In genomic region chr9:108271941-108272340, GRCm38 (mm10) we compare ENCODE assay signal across 12 mouse cellular contexts. TPM values are rescaled to one million over a fixed set of nuclear protein-coding genes. Genes with fewer than 3 reads are reported as not detected.
A peak's percentile ranks its signal among the peaks of the same experiment; 100 is the strongest.
DNase-seq lines count a peak whose midpoint lies in the region; ATAC-seq lines count a peak whose summit lies in the region.
"Had no signal": no experiment of that assay in that cellular context is flagged by ENCODE, and none has a peak within 500 bp of the region (broad histone marks: within the 10 kb centered on the region; RNA-seq: fewer than 3 reads in every experiment).

No protein-coding gene starts in this region.

- H3K9me3 ChIP-seq in kidney, embryonic 14.5 days (ENCODE audit: control insufficient read depth, low read length): no peaks in the 10 kb centered on the region
- no peaks in the 10 kb centered on the region for H3K9me3 ChIP-seq in embryonic facial prominence, embryonic 14.5 days (ENCODE audit: control insufficient read depth, low read length)
- no peaks in the 10 kb centered on the region for H3K9me3 ChIP-seq in kidney, embryonic 16.5 days (ENCODE audit: low read length)
- no peaks in the 10 kb centered on the region for H3K9me3 ChIP-seq in stomach, embryonic 14.5 days (ENCODE audit: control insufficient read depth, low read depth, low read length)

- H3K4me3 ChIP-seq in kidney, embryonic 14.5 days (ENCODE audit: low read length): no peak overlapping the region
- no peak overlapping the region for H3K4me3 ChIP-seq in embryonic facial prominence, embryonic 14.5 days (ENCODE audit: low read depth, low read length)
- H3K4me3 ChIP-seq in kidney, embryonic 16.5 days (ENCODE audit: low read length): no peak overlapping the region
- no peak overlapping the region for H3K4me3 ChIP-seq in stomach, embryonic 14.5 days (ENCODE audit: low read depth, low read length)

- WGBS in kidney, embryonic 14.5 days: 15% methylated on average over 2 of the region's 2 CpGs
- 14% methylated on average over 2 of the region's 2 CpGs for WGBS in embryonic facial prominence, embryonic 14.5 days
- WGBS in kidney, embryonic 16.5 days: 13% methylated on average over 2 of the region's 2 CpGs
- 12% methylated on average over 2 of the region's 2 CpGs for WGBS in stomach, embryonic 14.5 days

- ATAC-seq in kidney, embryonic 14.5 days (ENCODE audit: low FRiP score, low TSS enrichment): no peak
- no peak for ATAC-seq in embryonic facial prominence, embryonic 14.5 days (ENCODE audit: low read depth)
- ATAC-seq in kidney, embryonic 16.5 days (ENCODE audit: low FRiP score, low TSS enrichment): no peak
- no peak for ATAC-seq in stomach, embryonic 14.5 days (ENCODE audit: insufficient number of reproducible peaks, insufficient read depth, low FRiP score, low read depth)
- ATAC-seq: activated CD4-positive, CD25-positive, alpha-beta regulatory T cell, adult 4 months had no signal

- H3K27ac ChIP-seq in kidney, embryonic 14.5 days (ENCODE audit: low read depth, low read length): no peak overlapping the region
- H3K27ac ChIP-seq in embryonic facial prominence, embryonic 14.5 days (replicated peaks; ENCODE audit: low read depth, low read length): peak overlapping the region; percentile 44; the same call in 1 of the 2 replicates
- H3K27ac ChIP-seq in kidney, embryonic 16.5 days (ENCODE audit: low read length): peak overlapping the region; percentile 46; the same call in 1 of the 2 replicates
- H3K27ac ChIP-seq in stomach, embryonic 14.5 days (ENCODE audit: low read length): peak overlapping the region; percentile 11; the same call in 1 of the 2 replicates

- H3K9ac ChIP-seq in kidney, embryonic 14.5 days (ENCODE audit: low read depth, low read length): no peak overlapping the region
- H3K9ac ChIP-seq in embryonic facial prominence, embryonic 14.5 days (ENCODE audit: low read depth, low read length): no peak overlapping the region
- no peak overlapping the region for H3K9ac ChIP-seq in kidney, embryonic 16.5 days (replicated peaks; ENCODE audit: low read length)
- H3K9ac ChIP-seq in stomach, embryonic 14.5 days (replicated peaks; ENCODE audit: low read depth, low read length): no peak overlapping the region

- no peak overlapping the region for H3K4me2 ChIP-seq in kidney, embryonic 14.5 days (replicated peaks; ENCODE audit: low read depth, low read length)
- H3K4me2 ChIP-seq in embryonic facial prominence, embryonic 14.5 days (ENCODE audit: low read depth, low read length): no peak overlapping the region
- H3K4me2 ChIP-seq in kidney, embryonic 16.5 days (replicated peaks; ENCODE audit: low read depth, low read length): no peak overlapping the region
- no peak overlapping the region for H3K4me2 ChIP-seq in stomach, embryonic 14.5 days (replicated peaks; ENCODE audit: low read depth, low read length)

- no peaks in the 10 kb centered on the region for H3K27me3 ChIP-seq in kidney, embryonic 14.5 days (ENCODE audit: control insufficient read depth, insufficient read depth, low read length)
- no peaks in the 10 kb centered on the region for H3K27me3 ChIP-seq in embryonic facial prominence, embryonic 14.5 days (replicated peaks; ENCODE audit: control insufficient read depth, insufficient read depth, low read length)
- no peaks in the 10 kb centered on the region for H3K27me3 ChIP-seq in kidney, embryonic 16.5 days (ENCODE audit: insufficient read depth, low read length)
- no peaks in the 10 kb centered on the region for H3K27me3 ChIP-seq in stomach, embryonic 14.5 days (ENCODE audit: control insufficient read depth, insufficient read depth, low read length)

- H3K4me1 ChIP-seq in kidney, embryonic 14.5 days (ENCODE audit: control insufficient read depth, insufficient read depth, low read length): no peaks in the 10 kb centered on the region
- H3K4me1 ChIP-seq in embryonic facial prominence, embryonic 14.5 days (ENCODE audit: control insufficient read depth, insufficient read depth, low read length): no peaks in the 10 kb centered on the region
- H3K4me1 ChIP-seq in kidney, embryonic 16.5 days (ENCODE audit: insufficient read depth, low read length): peaks cover 26% of the 10 kb centered on the region
- H3K4me1 ChIP-seq in stomach, embryonic 14.5 days (ENCODE audit: control insufficient read depth, insufficient read depth, low read length): peaks cover 17% of the 10 kb centered on the region; the same call in 1 of the 2 replicates

- H3K36me3 ChIP-seq in kidney, embryonic 14.5 days (ENCODE audit: control insufficient read depth, insufficient read depth, low read length): no peaks in the 10 kb centered on the region
- no peaks in the 10 kb centered on the region for H3K36me3 ChIP-seq in embryonic facial prominence, embryonic 14.5 days (ENCODE audit: control insufficient read depth, insufficient read depth, low read length)
- H3K36me3 ChIP-seq in kidney, embryonic 16.5 days (ENCODE audit: insufficient read depth, low read length): no peaks in the 10 kb centered on the region
- no peaks in the 10 kb centered on the region for H3K36me3 ChIP-seq in stomach, embryonic 14.5 days (ENCODE audit: control insufficient read depth, insufficient read depth, low read length)

- DNase-seq in kidney, adult 11 months: peak; percentile 52
- DNase-seq in embryonic facial prominence, embryonic 14.5 days (ENCODE audit: low spot score): no peak
- no peak for DNase-seq in cerebellum, postnatal 14 days
- no peak for DNase-seq in Muller cell, postnatal 12 days (ENCODE audit: inconsistent ontology term)
- DNase-seq: cerebellum, adult 11 months; heart, adult 11 months; lung, adult 18-20 months; thymus, adult 2 months had no signal

RNA-seq across cellular contexts. Expression of gene Dag1, which starts 8.2 kb away (rescaled TPM):
- polyA plus RNA-seq in kidney, embryonic 14.5 days (2014; fragmentation: Nextera tagmentation; extraction: Ambion mirVana): 60.7 and 129 TPM in 2 replicates
- 101 and 107 TPM in 2 replicates for polyA plus RNA-seq in embryonic facial prominence, embryonic 14.5 days (2014; fragmentation: Nextera tagmentation; extraction: Ambion mirVana)
- polyA plus RNA-seq in kidney, embryonic 16.5 days (2015; fragmentation: Nextera tagmentation; extraction: Ambion mirVana): 163 and 182 TPM in 2 replicates
- 79.9 and 82.1 TPM in 2 replicates for polyA plus RNA-seq in stomach, embryonic 14.5 days (2014; fragmentation: Nextera tagmentation; extraction: Ambion mirVana)

RNA-seq across cellular contexts. Expression of gene Nicn1, which starts 18.3 kb away (rescaled TPM):
- 40.2 and 42.4 TPM in 2 replicates for polyA plus RNA-seq in kidney, embryonic 14.5 days (2014; fragmentation: Nextera tagmentation; extraction: Ambion mirVana)
- 38.6 and 38.9 TPM in 2 replicates for polyA plus RNA-seq in embryonic facial prominence, embryonic 14.5 days (2014; fragmentation: Nextera tagmentation; extraction: Ambion mirVana)
- 37.2 and 45.5 TPM in 2 replicates for polyA plus RNA-seq in kidney, embryonic 16.5 days (2015; fragmentation: Nextera tagmentation; extraction: Ambion mirVana)
- 44.2 and 46.9 TPM in 2 replicates for polyA plus RNA-seq in stomach, embryonic 14.5 days (2014; fragmentation: Nextera tagmentation; extraction: Ambion mirVana)

RNA-seq across cellular contexts. Expression of gene Amt, which starts 24.7 kb away (rescaled TPM):
- polyA plus RNA-seq in kidney, embryonic 14.5 days (2014; fragmentation: Nextera tagmentation; extraction: Ambion mirVana): 30.8 and 35.1 TPM in 2 replicates
- 6.1 and 6.2 TPM in 2 replicates for polyA plus RNA-seq in embryonic facial prominence, embryonic 14.5 days (2014; fragmentation: Nextera tagmentation; extraction: Ambion mirVana)
- polyA plus RNA-seq in kidney, embryonic 16.5 days (2015; fragmentation: Nextera tagmentation; extraction: Ambion mirVana): 40.8 and 43.7 TPM in 2 replicates
- polyA plus RNA-seq in stomach, embryonic 14.5 days (2014; fragmentation: Nextera tagmentation; extraction: Ambion mirVana): 21.3 and 27.4 TPM in 2 replicates

RNA-seq across cellular contexts. Expression of gene Rhoa, which starts 34.0 kb away (rescaled TPM):
- 317 and 358 TPM in 2 replicates for polyA plus RNA-seq in kidney, embryonic 14.5 days (2014; fragmentation: Nextera tagmentation; extraction: Ambion mirVana)
- 326 and 351 TPM in 2 replicates for polyA plus RNA-seq in embryonic facial prominence, embryonic 14.5 days (2014; fragmentation: Nextera tagmentation; extraction: Ambion mirVana)
- polyA plus RNA-seq in kidney, embryonic 16.5 days (2015; fragmentation: Nextera tagmentation; extraction: Ambion mirVana): 495 and 508 TPM in 2 replicates
- polyA plus RNA-seq in stomach, embryonic 14.5 days (2014; fragmentation: Nextera tagmentation; extraction: Ambion mirVana): 308 and 334 TPM in 2 replicates

RNA-seq across cellular contexts. Expression of gene Tcta, which starts 34.0 kb away (rescaled TPM):
- polyA plus RNA-seq in kidney, embryonic 14.5 days (2014; fragmentation: Nextera tagmentation; extraction: Ambion mirVana): 26.6 and 27.8 TPM in 2 replicates
- 38.2 and 47.8 TPM in 2 replicates for polyA plus RNA-seq in embryonic facial prominence, embryonic 14.5 days (2014; fragmentation: Nextera tagmentation; extraction: Ambion mirVana)
- polyA plus RNA-seq in kidney, embryonic 16.5 days (2015; fragmentation: Nextera tagmentation; extraction: Ambion mirVana): 34.9 and 38.9 TPM in 2 replicates
- polyA plus RNA-seq in stomach, embryonic 14.5 days (2014; fragmentation: Nextera tagmentation; extraction: Ambion mirVana): 37.9 and 43.3 TPM in 2 replicates
